Mouse (Mus musculus) kidney, adult 18-20 months (tissue): ENCODE results near the gene Gbf1.
"Not testable (repeated sequence)": the region's sequence is repeated elsewhere in the genome, so short reads cannot be mapped to it uniquely, and the experiment has no call there.

ENCODE experiments used
- DNase-seq: peaks from one replicate; pipeline ENCODE4 v3.0.0; 2021

Gene Gbf1

DNA sequence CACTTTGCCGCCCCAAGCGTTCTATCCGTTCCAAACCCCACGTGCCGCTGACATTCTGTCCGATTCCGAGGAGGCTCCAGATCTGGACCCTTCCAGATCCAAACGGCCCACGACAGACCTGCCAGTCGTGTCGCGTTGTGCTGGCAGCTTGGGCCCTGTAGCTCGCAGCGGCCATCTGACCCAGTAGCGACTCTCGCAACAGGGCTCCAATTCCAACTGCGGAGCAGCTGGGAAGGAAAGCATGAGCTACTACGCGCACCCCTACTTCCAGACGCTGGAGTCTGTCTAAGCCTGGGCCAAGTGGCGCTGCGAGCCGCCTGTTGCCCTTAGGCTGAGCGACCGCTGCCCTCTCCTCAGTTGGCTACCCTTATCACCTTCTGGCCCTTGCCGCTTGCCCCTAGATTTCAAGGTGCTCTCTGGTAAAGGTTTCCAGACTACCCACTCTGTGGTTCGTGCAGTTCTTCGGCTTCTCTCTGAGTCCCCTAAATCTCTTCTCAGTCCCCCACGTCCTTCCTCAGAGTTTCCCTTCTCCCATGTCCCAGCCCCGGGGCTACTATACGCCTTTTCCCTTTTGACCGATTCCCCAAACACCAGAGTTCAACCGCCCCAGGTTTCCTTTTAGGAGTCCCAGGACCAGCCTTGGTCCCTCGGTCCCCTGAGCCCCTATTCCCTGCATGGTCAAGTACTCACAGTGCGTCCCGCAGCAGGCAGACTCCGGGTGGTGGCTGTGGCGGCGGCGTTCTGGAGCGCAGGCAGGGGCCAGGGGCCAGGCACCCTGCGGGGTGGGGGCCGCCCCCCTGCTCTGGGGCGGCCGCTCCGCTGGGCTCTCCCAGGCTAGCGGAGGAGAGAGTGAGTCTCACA lies 4.6 kb upstream of the Gbf1 start, which contains the start of gene Pitx3:
Gene Pitx3 (minus strand): TSS at position 816 of the 861 bp plus-strand sequence.
- peak; percentile 25 for DNase-seq

DNA sequence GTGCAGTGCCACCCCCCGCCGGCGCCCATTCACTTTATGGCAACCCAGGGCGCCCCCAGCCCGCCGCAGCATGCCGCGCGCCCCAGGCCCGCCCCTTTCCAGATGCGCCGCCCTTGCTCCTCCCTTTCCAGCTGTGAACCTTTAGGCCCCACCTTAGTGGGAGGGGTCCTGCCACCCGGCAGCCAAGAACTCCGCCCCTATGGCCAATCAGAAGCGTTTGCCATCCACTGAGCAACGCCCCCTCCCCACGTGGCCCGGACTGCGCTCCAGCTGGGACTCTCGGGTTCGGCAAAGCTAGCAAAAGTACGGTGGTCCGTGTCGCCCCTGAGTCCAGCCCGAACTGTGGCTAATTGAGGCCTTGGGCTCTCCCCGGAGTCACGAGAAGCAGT lies 3.9 kb upstream of the Gbf1 start:
- DNase-seq: peak; percentile 82

GRCm38 (mm10) chr19:46149091-46149490 lies 3.2 kb upstream of the Gbf1 start:
- no peak for DNase-seq

GRCm38 (mm10) chr19:46165950-46166349 lies 13.6 kb downstream of the Gbf1 start:
- no peak for DNase-seq

DNA sequence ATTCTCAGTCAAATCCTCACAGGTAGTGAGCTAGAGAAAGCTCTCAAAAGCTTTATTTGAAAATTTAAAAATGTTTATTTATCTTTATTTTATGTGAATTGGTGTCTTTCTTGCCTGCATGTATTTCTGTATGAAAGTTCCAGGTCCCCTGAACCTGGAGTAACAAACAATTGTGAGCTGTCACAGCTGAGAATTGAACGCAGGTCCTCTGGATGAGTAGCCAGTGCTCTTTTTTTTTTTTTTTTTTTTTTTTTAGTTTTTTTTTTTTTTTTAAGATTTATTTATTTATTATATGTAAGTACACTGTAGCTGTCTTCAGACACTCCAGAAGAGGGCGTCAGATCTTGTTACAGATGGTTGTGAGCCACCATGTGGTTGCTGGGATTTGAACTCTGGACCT lies 14.9 kb downstream of the Gbf1 start:
- not testable (repeated sequence) for DNase-seq

GRCm38 (mm10) chr19:46169396-46169795 lies 17.1 kb downstream of the Gbf1 start:
- DNase-seq: no peak

GRCm38 (mm10) chr19:46169913-46170312 lies 17.6 kb downstream of the Gbf1 start:
- DNase-seq: no peak

GRCm38 (mm10) chr19:46172541-46172940 lies 20.2 kb downstream of the Gbf1 start:
- DNase-seq: no peak

DNA sequence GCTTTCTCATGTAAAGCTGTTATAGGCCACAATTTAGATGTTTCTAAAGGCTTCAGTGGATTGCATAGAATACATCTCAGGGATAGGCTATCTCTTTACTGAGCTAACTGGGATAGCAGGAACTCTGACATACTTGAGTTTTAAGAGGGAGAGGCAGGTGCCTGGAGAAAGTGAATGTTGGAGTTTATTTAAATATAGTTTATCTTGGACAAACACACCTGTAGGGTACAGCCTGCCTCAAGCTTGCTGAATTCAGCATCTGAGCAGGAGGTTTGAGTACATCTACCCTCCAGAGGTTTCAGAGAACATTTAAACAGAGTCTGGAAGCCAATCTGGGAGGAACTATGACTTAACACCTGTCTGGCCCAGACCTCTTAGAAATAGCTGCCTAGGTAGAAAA lies 22.9 kb downstream of the Gbf1 start:
- DNase-seq: no peak

DNA sequence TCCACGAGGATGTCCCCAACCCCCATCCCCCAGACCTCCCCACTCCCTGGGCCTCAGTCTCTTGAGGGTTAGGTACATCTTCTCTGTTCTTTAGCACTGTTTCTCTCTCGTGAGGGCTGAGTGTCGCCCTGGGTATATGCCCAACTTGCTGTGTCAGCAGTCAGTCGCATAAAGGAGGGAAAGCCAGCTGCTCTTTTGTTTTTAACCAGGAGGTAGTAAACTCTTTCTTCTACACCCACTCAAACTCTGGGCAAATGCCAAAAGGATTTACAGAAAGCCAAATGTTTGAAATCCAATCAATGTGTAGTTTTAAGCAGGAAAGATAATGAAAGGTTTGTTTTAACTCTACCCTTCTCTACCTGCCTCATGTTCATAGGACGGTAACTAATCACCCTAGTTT lies 24.7 kb downstream of the Gbf1 start:
- DNase-seq: no peak

DNA sequence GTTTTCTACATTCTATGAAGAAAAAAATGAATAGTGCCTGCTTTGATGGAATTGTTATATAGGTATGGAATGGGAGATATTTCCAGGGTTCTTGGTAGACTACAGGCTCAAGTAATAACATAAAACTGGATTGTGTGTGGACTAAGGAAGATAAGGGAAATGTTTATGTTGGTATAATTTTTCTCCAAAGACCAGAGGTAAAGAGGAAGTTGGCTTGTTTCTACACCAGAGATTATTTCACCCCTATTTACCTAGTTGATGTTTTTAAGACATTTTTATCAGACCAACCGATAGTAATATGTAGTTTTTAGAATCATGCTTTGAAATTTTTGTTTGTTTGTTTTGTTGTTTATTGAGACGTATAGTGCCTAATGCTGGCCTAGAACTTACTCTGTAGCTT lies 28.0 kb downstream of the Gbf1 start:
- DNase-seq: no peak

GRCm38 (mm10) chr19:46182241-46182640 lies 29.9 kb downstream of the Gbf1 start:
- peak; percentile 37 for DNase-seq

- no peak for DNase-seq
Observed at GRCm38 (mm10) chr19:46186611-46187010, 34.3 kb downstream of the Gbf1 start.

- no peak for DNase-seq
Observed at GRCm38 (mm10) chr19:46187203-46187602, 34.9 kb downstream of the Gbf1 start.

GRCm38 (mm10) chr19:46198293-46198692 lies 46.0 kb downstream of the Gbf1 start:
- peak; percentile 11 for DNase-seq

DNA sequence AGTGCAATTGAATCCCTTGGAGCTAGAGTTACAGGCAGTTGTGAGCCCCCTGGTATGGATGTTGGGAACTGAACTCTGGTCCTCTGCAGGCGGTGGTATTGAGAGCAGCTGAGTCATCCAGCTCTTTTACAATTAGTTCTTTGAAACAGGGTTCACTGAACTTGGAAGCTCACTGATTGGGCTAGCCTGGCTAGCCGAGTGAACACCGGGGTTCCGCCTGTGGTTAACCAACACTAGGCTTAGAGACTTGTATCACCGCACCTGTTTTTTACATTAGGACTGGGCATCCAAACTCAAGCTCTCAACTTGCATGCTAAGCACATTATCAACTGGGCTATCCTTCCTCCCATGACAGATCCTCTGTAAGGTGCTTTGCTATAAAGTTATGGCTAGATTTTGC lies 46.6 kb downstream of the Gbf1 start:
- DNase-seq: peak; percentile 22

DNA sequence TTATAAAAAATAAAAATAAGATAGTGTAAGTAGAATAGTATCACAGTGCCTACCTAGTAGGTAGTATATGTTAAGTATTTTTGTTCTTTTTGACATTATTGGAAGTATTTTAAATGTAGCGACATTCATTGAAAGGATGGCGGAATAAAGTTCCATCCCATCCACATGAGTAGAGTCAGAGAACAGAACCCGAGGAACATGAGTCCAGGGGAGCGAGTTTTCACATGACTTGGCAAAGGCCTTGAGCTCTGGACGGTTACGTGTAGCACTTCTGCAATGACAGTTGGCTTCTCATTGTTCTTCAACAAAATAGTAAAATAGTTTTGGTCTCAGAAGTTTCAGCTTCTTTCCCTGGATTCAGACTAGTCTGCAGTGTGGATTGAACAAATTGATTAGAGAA lies 51.9 kb downstream of the Gbf1 start:
- DNase-seq: no peak

- DNase-seq: no peak
Observed at GRCm38 (mm10) chr19:46205680-46206079, 53.4 kb downstream of the Gbf1 start.

DNA sequence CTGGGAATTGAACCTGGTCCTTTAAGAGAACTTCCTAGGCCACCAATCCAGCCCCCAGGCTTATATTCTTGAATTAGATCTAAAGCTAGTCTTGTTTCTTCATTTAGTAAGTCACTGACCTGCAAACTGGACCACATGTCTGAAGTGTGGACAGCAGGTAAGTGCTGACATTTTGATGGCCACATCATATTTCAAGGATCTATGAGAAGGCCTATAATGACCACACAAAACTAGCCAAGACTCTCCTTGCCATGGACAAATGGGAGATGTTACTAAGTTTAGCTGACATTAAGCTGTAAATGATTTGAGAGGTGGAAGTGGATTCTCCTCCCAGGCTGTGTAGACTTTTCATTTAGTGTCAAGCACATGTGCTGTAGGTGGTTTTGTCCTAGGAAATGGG lies 58.6 kb downstream of the Gbf1 start:
- no peak for DNase-seq

GRCm38 (mm10) chr19:46214541-46214940 lies 62.2 kb downstream of the Gbf1 start:
- no peak for DNase-seq

DNA sequence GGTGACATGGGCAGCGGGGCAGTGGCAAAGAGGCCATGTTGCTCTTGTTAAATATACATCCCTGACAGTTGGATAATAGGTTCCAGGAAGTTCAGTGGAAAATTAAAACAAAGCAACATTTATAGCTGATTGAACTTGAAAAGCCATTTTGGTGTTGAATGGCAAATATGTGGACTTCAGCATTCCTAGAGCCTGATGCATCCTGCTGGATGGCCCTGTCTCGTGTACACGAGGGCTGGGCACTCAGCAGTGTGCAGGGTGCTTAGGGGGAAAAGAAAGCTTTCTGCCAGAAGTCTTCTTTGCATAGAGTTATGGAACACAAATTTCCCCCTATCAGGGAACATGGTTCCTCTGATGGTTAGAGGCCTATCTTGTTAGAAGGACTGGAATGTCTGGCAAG lies 63.1 kb downstream of the Gbf1 start:
- no peak for DNase-seq

GRCm38 (mm10) chr19:46216716-46217115 lies 64.4 kb downstream of the Gbf1 start:
- DNase-seq: no peak

DNA sequence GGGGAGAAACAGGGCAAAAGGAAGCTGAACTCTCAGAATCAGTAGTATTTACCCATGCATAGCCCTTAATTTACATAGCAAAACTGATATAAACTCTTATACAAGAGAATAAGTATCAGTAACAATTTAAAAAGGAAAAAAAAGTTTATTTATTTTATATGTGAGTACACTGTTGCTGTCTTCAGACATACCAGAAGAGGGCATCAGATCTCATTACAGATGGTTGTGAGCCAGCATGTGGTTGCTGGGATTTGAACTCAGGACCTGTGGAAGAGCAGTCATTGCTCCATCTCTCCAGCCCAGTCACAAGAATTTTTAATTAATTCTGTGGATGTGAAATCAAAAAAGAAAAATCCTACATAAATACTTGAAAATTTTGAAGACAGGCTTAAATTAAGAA lies 65.0 kb downstream of the Gbf1 start:
- DNase-seq: not testable (repeated sequence)

GRCm38 (mm10) chr19:46220116-46220515 lies 67.8 kb downstream of the Gbf1 start:
- no peak for DNase-seq

GRCm38 (mm10) chr19:46223118-46223517 lies 70.8 kb downstream of the Gbf1 start:
- no peak for DNase-seq
